Mouse (Mus musculus): ENCODE data around the gene Rdh16.
"Not testable (repeated sequence)": the region's sequence is repeated elsewhere in the genome, so short reads cannot be mapped to it uniquely, and the experiment has no call there.

Gene Rdh16
- long read RNA-seq, experiment 1: 0 reads
- long read RNA-seq, experiment 2: 0 reads

DNA sequence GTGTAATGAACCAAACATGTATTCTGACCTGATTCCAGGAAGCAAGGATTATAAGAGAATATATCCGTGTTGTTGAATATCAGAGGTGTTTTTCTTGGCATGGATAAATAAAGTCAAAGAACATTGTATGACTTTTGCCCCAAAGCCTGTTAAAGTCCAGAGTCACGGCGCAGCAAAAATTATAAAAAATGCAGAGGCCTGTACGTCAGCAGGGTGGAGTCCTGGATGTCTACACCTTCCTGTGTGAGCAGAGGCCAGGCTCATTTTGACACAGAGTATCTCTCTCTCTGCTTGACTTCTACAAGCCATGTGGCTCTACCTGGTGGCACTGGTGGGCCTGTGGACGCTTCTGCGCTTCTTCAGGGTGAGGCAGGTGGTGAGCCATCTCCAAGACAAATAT lies at the start of gene Rdh16:
Gene Rdh16 (plus strand): TSS at position 262 of the 400 bp plus-strand sequence.
- intact Hi-C loops (cut with DNase I): no loop called here

- intact Hi-C loops (cut with DNase I): no loop called here
Observed at GRCm38 (mm10) chr10:127751548-127751947, 49.4 kb upstream of the Rdh16 start, which contains the start of gene Gpr182. TSS of gene Gpr182 (minus strand) at chr10:127751732.

DNA sequence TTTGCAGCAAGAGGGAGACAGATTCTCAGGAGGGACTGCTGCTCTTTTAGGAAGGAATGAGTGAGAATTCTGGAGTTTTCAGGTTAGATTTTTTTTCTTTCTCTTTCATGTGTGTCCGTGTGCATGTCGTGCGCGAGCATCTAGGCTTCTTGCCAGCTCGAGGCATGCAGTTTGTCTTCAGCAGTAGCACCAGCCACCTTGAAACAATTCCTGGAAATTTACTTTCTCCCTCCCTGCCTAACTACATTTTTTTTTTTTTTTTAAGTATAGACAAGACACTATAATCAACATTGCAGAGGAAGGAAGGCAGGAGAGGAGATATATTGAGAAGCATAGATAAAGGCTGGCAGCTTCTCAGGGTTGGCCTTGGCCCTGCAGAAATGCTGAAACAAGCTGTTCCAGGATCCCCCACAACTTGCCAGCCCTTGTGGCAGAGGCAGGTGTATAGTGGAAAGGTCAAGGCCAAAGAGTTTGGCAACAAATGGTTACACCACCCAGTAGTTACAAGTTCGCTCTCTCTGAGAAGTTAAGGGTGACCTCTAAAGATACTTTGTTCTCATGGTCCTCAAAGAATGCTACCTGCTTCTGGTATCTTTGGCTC lies 46.3 kb upstream of the Rdh16 start:
- intact Hi-C loops (cut with DNase I): no loop called here

DNA sequence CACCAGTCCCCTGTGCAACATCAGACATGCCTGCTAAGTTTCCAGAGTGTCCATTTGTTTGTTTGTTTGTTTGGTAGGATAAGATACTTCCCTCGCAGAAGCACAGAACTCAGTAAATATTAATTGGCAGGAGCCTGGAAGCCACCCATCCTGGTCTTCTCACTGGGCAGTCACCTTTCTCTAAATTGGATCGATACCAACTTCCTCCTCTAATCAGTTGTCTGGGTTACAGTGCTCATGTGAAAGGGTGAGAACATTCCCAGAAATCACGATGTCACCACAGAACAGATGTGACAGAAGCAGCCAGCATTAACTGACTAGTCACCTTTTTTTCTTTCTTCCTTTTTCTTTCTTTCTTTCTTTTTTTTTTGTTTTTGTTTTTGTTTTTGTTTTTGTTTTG lies 45.7 kb upstream of the Rdh16 start:
- intact Hi-C loops (cut with DNase I): no loop called here

DNA sequence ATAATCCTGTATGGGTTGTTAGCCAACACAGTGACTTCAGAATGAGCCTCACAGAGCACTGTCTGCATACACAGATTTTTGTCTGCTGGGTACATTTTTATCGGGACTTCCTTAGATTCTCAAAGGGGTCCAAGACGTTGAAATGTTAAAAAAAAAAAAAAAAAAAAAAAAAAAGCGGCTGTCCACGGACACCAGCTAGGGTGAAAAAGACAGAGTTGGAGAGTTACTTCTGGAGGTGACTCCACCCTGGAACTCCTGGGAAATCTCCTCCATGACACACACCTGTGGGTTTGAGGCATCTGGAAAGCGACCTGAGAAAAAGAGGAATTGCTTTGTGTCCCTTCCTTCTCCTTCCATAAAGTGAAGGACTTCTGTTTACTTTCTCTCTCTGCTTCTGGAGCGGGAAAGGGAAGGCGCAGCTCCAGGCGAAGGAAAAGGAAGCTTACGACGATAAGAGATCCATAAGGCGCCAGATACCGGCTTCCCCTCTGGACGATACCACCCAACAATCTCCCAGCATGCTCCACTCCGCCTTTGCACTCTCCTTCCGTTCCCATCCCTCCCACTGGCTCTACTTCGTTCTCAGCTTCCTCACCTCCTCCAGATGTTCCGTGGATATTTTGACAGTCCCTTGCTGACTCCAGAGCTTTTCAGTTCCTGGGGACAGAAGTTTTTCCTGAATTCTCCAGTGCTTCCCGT lies 45.0 kb upstream of the Rdh16 start:
- intact Hi-C loops (cut with DNase I): no loop called here

DNA sequence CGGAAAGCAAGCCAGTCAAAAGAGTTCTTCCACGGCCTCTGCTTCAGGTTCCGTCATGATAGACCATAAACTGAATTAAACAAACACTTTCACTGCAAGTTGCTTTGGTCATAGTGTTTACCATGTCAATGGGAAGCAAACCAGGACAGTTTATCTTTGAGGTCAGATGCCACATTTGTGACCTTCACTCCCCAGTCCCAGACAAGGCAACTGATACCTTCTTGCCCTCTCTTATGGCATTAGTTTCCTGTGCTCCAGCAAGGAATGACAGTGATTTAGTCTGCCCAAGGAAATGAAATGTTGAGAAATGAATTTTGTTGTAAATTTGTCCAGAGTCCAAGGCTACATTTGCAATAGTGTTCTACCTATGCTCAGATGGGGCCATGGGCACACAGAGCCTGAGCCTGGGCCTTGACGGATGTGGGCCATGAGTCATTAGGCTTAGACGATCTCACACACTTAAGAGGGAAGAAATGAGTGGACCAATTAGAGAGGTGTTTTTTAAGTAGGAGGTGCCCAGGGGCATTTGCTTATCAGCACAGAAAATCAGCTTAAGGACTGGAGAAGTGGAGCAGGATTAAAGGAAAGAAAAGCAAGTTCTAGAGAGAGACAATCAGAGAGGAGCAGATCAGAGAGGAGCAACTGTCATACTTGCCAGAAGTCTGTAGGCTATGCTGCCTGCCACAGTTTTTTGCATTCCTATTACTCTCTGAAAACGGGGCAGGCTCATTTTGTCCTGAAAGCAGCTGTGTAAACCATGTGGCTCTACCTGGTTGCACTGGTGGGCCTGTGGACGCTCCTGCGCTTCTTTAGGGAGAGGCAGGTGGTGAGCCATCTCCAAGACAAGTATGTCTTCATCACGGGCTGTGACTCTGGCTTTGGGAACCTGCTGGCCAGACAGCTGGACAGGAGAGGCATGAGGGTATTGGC lies 41.5 kb upstream of the Rdh16 start, which contains the start of the genes Rdh1 and Rdh16f1:
Gene Rdh1 (plus strand): TSS at position 541 of the 930 bp plus-strand sequence.
Gene Rdh16f1 (plus strand): TSS at position 607 of the 930 bp plus-strand sequence.
- intact Hi-C loops (cut with DNase I): no loop called here

- intact Hi-C loops (cut with DNase I): not testable (repeated sequence)
Observed at GRCm38 (mm10) chr10:127762926-127763325, 38.0 kb upstream of the Rdh16 start.

DNA sequence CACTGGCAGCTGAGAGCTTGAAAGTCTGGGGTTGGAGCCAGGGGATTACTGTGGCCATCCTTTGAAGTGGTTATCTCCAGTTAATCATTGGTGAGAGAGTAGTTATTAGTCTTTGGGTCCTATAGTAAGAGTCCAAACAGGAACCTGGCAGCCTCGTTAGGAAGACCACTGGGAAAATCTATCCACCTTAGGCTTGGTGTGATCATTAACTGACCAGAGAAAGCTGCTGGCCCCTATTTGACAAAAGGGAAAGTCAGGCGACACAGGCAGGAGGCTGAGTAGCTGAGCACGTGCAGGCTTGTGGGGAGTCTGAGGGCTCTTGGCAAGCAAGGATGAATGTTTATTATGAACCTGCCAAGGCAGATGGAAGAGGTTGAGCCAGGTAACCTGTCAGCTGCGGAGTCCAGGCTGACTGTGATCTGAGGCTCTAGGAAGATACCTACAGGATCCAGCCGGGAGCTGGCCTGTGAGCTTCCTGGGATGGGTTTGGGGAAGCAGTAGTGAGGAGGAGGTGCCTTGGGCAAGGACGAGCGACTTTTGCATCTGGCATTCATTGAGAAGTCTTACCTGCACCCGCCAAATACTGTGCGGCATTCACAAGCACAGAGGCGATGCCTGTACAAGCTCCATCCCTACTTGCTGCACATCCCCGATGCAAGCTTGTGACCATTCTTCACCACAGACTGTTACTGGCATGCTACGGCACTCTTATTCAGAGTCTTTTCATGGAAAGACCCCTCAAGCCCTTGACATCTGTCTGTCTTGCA lies 36.9 kb upstream of the Rdh16 start:
- intact Hi-C loops (cut with DNase I): no loop called here

DNA sequence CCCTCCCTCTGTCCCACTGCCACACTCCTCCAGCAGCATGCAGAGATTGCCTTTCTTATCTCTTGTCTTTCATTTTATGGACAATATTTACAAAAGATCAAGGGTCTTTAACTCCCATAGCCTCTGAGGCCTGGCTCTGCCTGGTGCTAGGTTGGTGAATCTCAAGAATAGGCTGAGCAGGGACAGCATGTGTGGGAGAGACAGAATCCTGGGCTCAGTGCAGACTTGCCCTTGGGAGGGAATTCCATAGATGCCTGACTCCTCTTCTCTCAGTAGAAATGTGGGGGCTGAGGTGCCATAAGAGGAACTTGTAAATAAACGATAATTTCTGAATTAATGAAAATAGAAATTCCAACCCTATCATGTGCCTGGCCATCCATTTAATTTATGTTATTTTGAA lies 34.4 kb upstream of the Rdh16 start:
- intact Hi-C loops (cut with DNase I): no loop called here

GRCm38 (mm10) chr10:127776011-127776410 lies 24.9 kb upstream of the Rdh16 start, which contains the start of gene Rdh9:
TSS of gene Rdh9 (plus strand) at chr10:127776386.
- intact Hi-C loops (cut with DNase I): no loop called here

- intact Hi-C loops (cut with DNase I): not testable (repeated sequence)
Observed at GRCm38 (mm10) chr10:127782321-127782720, 18.6 kb upstream of the Rdh16 start.

DNA sequence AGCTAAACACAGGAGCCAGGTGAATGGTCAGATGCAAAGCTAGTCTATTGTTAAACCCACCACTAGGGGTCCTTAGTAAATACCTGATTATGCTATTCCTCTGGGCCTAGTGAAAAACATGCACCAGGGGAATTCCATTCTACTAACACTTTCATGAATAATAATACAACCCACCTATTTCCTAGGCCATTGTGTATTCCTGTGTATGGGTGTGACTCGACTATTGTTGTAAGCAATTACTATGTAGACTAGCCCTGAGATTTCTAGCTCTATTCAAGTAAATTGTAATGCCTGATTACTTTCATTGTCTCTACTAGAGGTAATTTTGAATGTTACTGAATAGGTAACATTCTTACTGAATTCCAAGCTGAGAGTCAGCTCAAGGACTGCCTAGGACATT lies 15.5 kb upstream of the Rdh16 start:
- intact Hi-C loops (cut with DNase I): not testable (repeated sequence)

DNA sequence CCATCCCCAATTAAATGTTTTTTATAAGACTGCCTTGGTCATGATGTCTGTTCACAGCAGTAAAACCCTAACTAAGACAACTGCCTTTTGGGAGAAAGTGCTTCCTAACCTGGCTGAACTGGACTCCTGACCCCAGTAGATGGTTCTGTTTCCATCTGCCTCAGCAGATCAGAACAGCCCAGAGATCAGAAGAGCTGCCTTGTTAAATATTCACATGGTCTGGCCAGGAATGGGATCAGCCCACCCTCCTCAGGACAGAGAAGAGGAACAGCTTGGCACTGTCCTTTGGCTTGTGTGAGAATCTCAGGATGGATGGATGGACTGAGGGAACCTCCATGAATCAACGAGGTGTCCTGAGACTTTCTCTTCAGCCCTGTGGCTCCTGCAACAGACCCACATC lies 1.7 kb upstream of the Rdh16 start:
- intact Hi-C loops (cut with DNase I): no loop called here

DNA sequence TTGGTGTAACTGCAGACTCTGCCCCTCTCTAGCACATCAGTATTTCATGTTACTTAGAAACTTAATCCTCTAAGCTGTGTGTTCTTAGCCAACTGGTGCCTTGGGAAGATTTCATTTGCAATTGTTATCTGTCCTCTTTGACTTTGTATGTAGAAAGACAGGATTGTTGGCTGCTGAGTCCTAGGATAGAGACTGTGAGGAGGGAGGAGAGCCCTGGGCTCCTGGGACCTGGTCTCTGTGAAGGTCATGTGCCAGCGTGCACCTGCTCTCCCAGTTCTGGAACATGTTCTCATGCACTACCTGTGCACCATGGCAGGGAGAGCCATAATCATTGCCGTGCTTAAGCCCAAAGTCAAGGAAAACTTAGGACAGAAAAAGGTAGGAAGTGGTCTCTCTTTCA lies 660 bp downstream of the Rdh16 start:
- intact Hi-C loops (cut with DNase I): no loop called here

GRCm38 (mm10) chr10:127802236-127802635 lies 1.3 kb downstream of the Rdh16 start:
- intact Hi-C loops (cut with DNase I): no loop called here

DNA sequence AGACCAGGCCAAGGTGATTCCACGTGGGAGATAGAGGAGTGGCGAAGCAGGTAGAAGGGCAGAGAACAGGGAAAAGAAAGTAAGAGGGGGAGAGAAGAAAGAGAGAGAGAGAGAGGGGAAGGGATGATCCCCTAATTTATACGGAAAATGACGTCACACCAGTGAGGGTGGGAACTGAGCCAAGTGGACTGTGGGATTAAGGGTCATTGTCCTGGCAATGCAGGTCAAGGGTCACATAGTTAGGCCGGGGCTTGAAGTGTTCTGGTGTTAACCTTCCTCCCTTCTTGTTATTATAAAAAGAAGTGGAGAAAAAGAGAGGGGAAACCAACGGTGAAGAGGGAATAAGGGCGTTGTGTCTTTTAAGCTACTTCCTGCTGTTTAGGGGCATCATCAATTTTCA lies 3.5 kb downstream of the Rdh16 start:
- intact Hi-C loops (cut with DNase I): no loop called here

- intact Hi-C loops (cut with DNase I): no loop called here
Observed at GRCm38 (mm10) chr10:127815888-127816287, 14.9 kb downstream of the Rdh16 start.

- intact Hi-C loops (cut with DNase I): not testable (repeated sequence)
Observed at GRCm38 (mm10) chr10:127817268-127817910, 16.4 kb downstream of the Rdh16 start.

GRCm38 (mm10) chr10:127821806-127822205 lies 20.9 kb downstream of the Rdh16 start:
- intact Hi-C loops (cut with DNase I): not testable (repeated sequence)

- intact Hi-C loops (cut with DNase I): no loop called here
Observed at GRCm38 (mm10) chr10:127825386-127825785, 24.4 kb downstream of the Rdh16 start.
